Mouse (Mus musculus) forebrain, embryonic 13.5 days (tissue): ENCODE measurements around the gene Srrm3. TPM values are rescaled to one million over a fixed set of nuclear protein-coding genes. Genes with fewer than 3 reads are reported as not detected.

Experiments used
- ATAC-seq: fragments of 200-750 bp; cut with Nextera tagmentation; 2 replicates; pipeline ENCODE4 v1.8.0; 2017
- H3K27ac ChIP-seq: fragments of 300-500 bp; sonication (generic); 2 replicates; pipeline ENCODE4 v1.5.1; 2015; ENCODE audit warnings: inconsistent platforms, mild to moderate bottlenecking, moderate library complexity
- H3K27me3 ChIP-seq: fragments of 300-500 bp; sonication (generic); 2 replicates; pipeline ENCODE4 v1.6.1; 2015; ENCODE audit warnings: mild to moderate bottlenecking, inconsistent platforms
- H3K36me3 ChIP-seq: fragments of 300-500 bp; sonication (generic); 2 replicates; pipeline ENCODE4 v1.6.1; 2015; ENCODE audit warnings: mild to moderate bottlenecking, inconsistent platforms; ENCODE audit not compliant: poor library complexity, severe bottlenecking
- H3K4me1 ChIP-seq: fragments of 300-500 bp; sonication (generic); 2 replicates; pipeline ENCODE4 v1.6.1; 2015; ENCODE audit warnings: inconsistent platforms
- H3K4me2 ChIP-seq: fragments of 300-500 bp; sonication (generic); 2 replicates; pipeline ENCODE4 v1.6.1; 2015; ENCODE audit warnings: inconsistent platforms, mild to moderate bottlenecking, moderate library complexity
- H3K4me3 ChIP-seq: fragments of 300-500 bp; sonication (generic); 2 replicates; pipeline ENCODE4 v1.5.1; 2015; ENCODE audit warnings: mild to moderate bottlenecking, inconsistent platforms
- H3K9ac ChIP-seq: fragments of 300-500 bp; sonication (generic); 2 replicates; pipeline ENCODE4 v1.6.1; 2015; ENCODE audit warnings: mild to moderate bottlenecking, inconsistent platforms
- H3K9me3 ChIP-seq: fragments of 300-500 bp; sonication (generic); replicated peaks from 2 replicates; pipeline ENCODE4 v1.6.1; 2016; ENCODE audit warnings: inconsistent platforms
- WGBS: fragments of 180-500 bp; shearing (Covaris S2); methylation state at CpG from one replicate; pipeline ENCODE4 v1.1.7; 2015; 5-methylcytosine and 5-hydroxymethylcytosine counted together
- polyA plus RNA-seq: library from polyadenylated mRNA; unstranded; fragments of >200 nt; fragmentation: Nextera tagmentation; extraction: Ambion mirVana; gene quantifications from 2 replicates; pipeline ENCODE4 v1.2.1, GENCODE M21; 2015

Srrm3 gene
- polyA plus RNA-seq, 1 experiment from 2014 or later: 52.8 TPM

DNA sequence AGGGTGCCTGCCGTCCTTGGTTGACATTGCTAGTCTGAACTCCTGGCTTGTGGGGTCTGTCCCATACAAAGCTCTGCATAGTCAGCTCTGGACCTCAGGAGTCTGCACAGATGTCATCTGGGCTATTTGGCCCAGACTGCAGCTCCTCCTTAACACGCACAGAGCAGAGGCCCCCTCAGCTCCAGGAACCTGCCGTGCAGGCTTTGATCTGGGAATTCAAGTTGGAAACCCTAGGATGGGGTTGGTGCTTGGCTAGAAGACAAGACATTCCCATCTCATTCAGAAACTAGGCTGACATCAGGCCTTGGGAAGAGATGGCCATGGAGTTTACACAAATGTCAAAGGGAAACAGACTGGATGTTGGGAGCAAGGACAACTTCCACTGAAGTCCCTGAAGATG is 17.8 kb downstream of the Srrm3 start:
- Histone ChIP-seq H3K36me3 (no peaks in the 10 kb centered on the region), H3K9me3 (no peaks in the 10 kb centered on the region), H3K4me3 (no peak overlapping the region), H3K4me2 (no peak overlapping the region), H3K4me1 (peaks cover 29% of the 10 kb centered on the region), H3K9ac (no peak overlapping the region), H3K27me3 (peaks cover 3% of the 10 kb centered on the region; the same call in 1 of the 2 replicates), H3K27ac (no peak overlapping the region; the same call in 1 of the 2 replicates)
- no peak for ATAC-seq
- WGBS: 57% methylated on average over 3 of the region's 3 CpGs

- H3K27me3 ChIP-seq: peaks cover under 1% of the 10 kb centered on the region; the same call in 1 of the 2 replicates
- H3K9ac ChIP-seq: peak overlapping the region; percentile 23; the same call in 1 of the 2 replicates
- H3K9me3 ChIP-seq: no peaks in the 10 kb centered on the region
- peaks cover 21% of the 10 kb centered on the region for H3K4me1 ChIP-seq
- no peaks in the 10 kb centered on the region for H3K36me3 ChIP-seq
- ATAC-seq: no peak
- peak overlapping the region; percentile 22 for H3K27ac ChIP-seq
- H3K4me2 ChIP-seq: no peak overlapping the region
- WGBS: 42% methylated on average over 6 of the region's 6 CpGs
- H3K4me3 ChIP-seq: no peak overlapping the region
Observed at GRCm38 (mm10) chr5:135826225-135826624, 19.5 kb downstream of the Srrm3 start.

GRCm38 (mm10) chr5:135829381-135829780 is 22.7 kb downstream of the Srrm3 start:
- ATAC-seq: no peak
- Histone ChIP-seq H3K27me3 (peaks cover 4% of the 10 kb centered on the region; the same call in 1 of the 2 replicates), H3K36me3 (no peaks in the 10 kb centered on the region), H3K9ac (no peak overlapping the region), H3K4me3 (no peak overlapping the region), H3K4me1 (peaks cover 18% of the 10 kb centered on the region), H3K9me3 (no peaks in the 10 kb centered on the region), H3K4me2 (no peak overlapping the region), H3K27ac (no peak overlapping the region)
- WGBS: 87% methylated on average over 8 of the region's 8 CpGs

DNA sequence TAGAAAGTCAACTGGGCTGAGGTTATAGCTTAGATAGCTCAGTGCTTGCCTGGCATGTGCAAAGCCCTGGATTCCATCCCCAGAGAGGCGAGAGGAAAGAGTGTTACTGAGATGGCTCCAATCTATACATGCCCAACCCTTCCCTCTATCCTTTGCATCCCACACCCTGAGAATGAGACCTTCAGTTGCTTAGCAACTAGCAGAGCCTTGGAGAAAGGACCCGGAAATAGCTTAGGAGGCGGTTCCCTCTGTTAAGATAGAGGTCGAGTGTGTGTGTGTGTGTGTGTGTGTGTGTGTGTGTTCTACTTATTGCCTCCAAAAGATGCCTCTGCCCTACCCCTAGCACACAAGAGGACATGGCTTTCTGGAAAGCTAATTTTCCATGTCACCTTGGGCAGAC is 26.0 kb downstream of the Srrm3 start:
- Histone ChIP-seq H3K36me3 (no peaks in the 10 kb centered on the region), H3K4me3 (no peak overlapping the region), H3K27ac (peak overlapping the region; percentile 32; the same call in 1 of the 2 replicates), H3K9me3 (no peaks in the 10 kb centered on the region), H3K27me3 (peaks cover 16% of the 10 kb centered on the region; the same call in 1 of the 2 replicates), H3K9ac (no peak overlapping the region), H3K4me1 (peaks cover 27% of the 10 kb centered on the region), H3K4me2 (no peak overlapping the region)
- ATAC-seq: no peak
- 32% methylated on average over 4 of the region's 4 CpGs for WGBS

GRCm38 (mm10) chr5:135834769-135835491 is 28.2 kb downstream of the Srrm3 start:
- H3K36me3 ChIP-seq: no peaks in the 10 kb centered on the region
- peak overlapping the region; percentile 50 for H3K4me3 ChIP-seq
- under 1% methylated on average over 47 of the region's 47 CpGs for WGBS
- H3K27ac ChIP-seq: peak overlapping the region; percentile 4
- no peaks in the 10 kb centered on the region for H3K9me3 ChIP-seq
- peak overlapping the region; percentile 89 for H3K4me2 ChIP-seq
- H3K4me1 ChIP-seq: peaks cover 27% of the 10 kb centered on the region
- ATAC-seq: peak; percentile 93
- H3K27me3 ChIP-seq: peaks cover 16% of the 10 kb centered on the region; the same call in 1 of the 2 replicates
- H3K9ac ChIP-seq: peak overlapping the region; percentile 68

DNA sequence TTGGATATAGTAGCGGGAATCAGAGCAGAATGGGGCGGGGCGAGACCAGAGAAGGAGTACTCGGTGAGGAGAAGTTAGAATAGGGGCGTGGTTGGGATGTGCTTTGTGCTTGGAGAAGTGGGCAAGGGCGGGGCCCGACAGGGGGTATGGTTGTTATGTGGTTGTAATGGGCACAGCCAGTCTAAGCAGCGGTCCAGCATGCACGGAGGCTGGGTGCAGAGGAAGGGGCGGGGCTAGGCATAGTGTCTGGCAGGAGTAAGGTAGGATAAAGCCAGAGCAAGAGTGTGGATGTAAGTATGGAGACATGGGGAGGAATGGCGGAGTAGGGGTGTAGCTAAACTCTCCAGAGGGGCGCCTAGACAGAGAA is 28.8 kb downstream of the Srrm3 start:
- peak overlapping the region; percentile 50 for H3K4me3 ChIP-seq
- H3K4me1 ChIP-seq: peaks cover 27% of the 10 kb centered on the region
- H3K27me3 ChIP-seq: peaks cover 21% of the 10 kb centered on the region; the same call in 1 of the 2 replicates
- peak overlapping the region; percentile 68; the same call in 1 of the 2 replicates for H3K9ac ChIP-seq
- WGBS: under 1% methylated on average over 12 of the region's 12 CpGs
- no peaks in the 10 kb centered on the region for H3K36me3 ChIP-seq
- H3K27ac ChIP-seq: no peak overlapping the region
- peak; percentile 77 for ATAC-seq
- peak overlapping the region; percentile 89 for H3K4me2 ChIP-seq
- H3K9me3 ChIP-seq: no peaks in the 10 kb centered on the region

DNA sequence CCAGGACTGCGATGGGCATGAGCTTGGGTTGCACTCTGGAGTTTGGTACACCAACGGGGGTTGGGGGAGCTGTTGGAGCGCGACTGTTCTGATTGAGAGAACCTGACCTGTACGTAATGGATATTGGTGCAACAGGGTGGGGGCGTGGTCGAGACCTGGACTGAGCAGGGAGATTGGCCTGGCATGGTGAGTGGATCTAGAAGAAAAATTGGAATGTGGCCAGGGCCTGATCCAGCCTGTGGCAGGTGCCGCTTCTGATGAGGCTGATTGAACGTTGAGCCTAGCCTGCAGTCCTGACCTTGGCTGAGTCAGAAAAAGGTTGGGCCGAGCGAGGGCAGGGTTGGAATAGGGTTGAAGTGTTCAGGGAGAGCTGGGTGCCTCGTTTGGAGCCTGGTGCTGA is 29.3 kb downstream of the Srrm3 start:
- WGBS: 18% methylated on average over 12 of the region's 12 CpGs
- Histone ChIP-seq H3K27ac (no peak overlapping the region), H3K27me3 (peaks cover 24% of the 10 kb centered on the region; the same call in 1 of the 2 replicates), H3K9ac (0 out of 2 replicates have a peak overlapping the region, but pooled peaks have one; percentile 68), H3K36me3 (no peaks in the 10 kb centered on the region), H3K4me2 (peak overlapping the region; percentile 89), H3K4me1 (peaks cover 27% of the 10 kb centered on the region), H3K9me3 (no peaks in the 10 kb centered on the region), H3K4me3 (no peak overlapping the region; the same call in 1 of the 2 replicates)
- ATAC-seq: no peak

GRCm38 (mm10) chr5:135841651-135842050 is 35.0 kb downstream of the Srrm3 start:
- 76% methylated on average over 6 of the region's 6 CpGs for WGBS
- peaks cover 29% of the 10 kb centered on the region for H3K27me3 ChIP-seq
- H3K4me1 ChIP-seq: peaks cover 4% of the 10 kb centered on the region
- no peak overlapping the region for H3K27ac ChIP-seq
- no peak overlapping the region for H3K9ac ChIP-seq
- no peak overlapping the region for H3K4me2 ChIP-seq
- no peaks in the 10 kb centered on the region for H3K9me3 ChIP-seq
- no peak for ATAC-seq
- no peaks in the 10 kb centered on the region for H3K36me3 ChIP-seq
- H3K4me3 ChIP-seq: no peak overlapping the region

DNA sequence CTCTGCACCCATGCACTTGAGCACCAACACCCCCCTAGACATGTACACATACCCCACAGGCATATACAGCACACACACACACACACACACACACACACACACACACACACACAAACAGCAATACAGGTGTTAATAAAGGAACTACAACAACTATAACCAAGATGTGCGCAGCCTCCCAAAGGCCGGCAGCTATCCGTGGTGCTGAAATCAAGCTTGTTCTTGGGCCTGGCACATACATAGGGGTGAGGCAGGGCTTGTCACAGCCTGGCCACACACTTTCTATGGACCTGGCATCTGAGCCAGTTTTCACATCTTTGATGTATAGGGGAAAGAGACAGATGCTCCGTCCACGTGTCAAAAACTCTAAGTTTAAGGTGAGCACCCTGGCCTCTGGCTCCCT is 36.7 kb downstream of the Srrm3 start:
- Histone ChIP-seq H3K36me3 (no peaks in the 10 kb centered on the region), H3K4me3 (no peak overlapping the region), H3K4me1 (peaks cover 4% of the 10 kb centered on the region), H3K9ac (no peak overlapping the region), H3K27ac (no peak overlapping the region), H3K4me2 (no peak overlapping the region), H3K9me3 (no peaks in the 10 kb centered on the region), H3K27me3 (peaks cover 29% of the 10 kb centered on the region)
- ATAC-seq: no peak
- 29% methylated on average over 5 of the region's 5 CpGs for WGBS

DNA sequence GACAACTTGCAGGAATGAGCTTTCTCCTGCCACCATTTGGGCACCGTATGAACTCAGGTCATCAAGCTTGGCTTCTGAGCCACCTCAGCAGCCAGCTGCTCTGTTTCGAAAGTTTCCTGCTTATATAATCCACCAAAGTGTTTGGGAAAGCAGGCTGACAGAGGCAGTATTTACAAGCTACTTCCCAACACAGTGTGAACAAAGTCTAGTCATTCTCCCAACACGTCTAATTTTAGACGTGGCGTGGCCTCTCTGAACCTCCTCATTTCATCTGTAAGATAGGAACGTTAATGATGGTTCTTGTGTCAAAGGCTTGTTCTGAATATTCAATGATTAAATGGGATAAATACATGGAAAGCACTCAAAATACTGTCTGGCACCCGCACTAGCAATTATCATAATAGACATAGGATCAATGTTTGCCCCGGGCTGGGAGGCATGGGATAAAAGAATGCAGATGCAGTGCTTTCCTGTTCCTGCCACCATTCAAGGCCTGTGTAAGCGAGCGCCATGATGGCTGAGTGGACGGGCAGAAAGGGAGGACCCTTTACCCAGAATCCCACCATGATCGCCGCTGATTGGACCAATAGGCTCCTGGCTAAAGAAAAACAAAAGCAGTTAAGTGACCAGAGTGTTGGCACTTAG is 39.1 kb downstream of the Srrm3 start:
- Histone ChIP-seq H3K27ac (no peak overlapping the region), H3K4me1 (peaks cover 15% of the 10 kb centered on the region), H3K36me3 (no peaks in the 10 kb centered on the region), H3K9me3 (no peaks in the 10 kb centered on the region), H3K4me2 (no peak overlapping the region), H3K9ac (no peak overlapping the region), H3K4me3 (no peak overlapping the region), H3K27me3 (peaks cover 40% of the 10 kb centered on the region)
- ATAC-seq: no peak
- WGBS: 67% methylated on average over 13 of the region's 13 CpGs

DNA sequence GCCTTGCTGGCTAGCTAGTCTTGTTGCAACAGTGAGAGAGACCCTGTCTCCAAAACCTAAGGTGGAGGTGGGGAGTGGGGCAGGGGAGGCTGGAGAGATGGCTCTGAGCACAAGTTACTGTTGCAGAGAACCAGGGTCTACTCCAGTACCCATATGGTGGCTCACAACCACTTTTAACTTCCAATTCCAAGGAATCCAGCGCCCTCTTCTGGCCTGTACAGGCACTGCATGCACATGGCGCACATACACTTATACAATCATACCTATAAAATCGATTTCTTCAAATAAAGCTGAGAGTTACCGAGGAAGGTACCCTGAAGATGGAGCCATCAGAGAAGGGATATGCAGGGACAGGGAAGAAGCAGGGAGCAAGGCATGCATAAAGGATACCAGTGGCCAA is 40.8 kb downstream of the Srrm3 start:
- 71% methylated on average over 4 of the region's 4 CpGs for WGBS
- Histone ChIP-seq H3K9ac (no peak overlapping the region), H3K27me3 (peaks cover 49% of the 10 kb centered on the region)

GRCm38 (mm10) chr5:135847881-135848280 is 41.2 kb downstream of the Srrm3 start:
- H3K4me1 ChIP-seq: peaks cover 31% of the 10 kb centered on the region
- no peak overlapping the region for H3K9ac ChIP-seq
- no peaks in the 10 kb centered on the region for H3K9me3 ChIP-seq
- WGBS: 92% methylated on average over 3 of the region's 3 CpGs
- no peak overlapping the region for H3K4me2 ChIP-seq
- peaks cover 49% of the 10 kb centered on the region for H3K27me3 ChIP-seq
- no peak for ATAC-seq
- no peak overlapping the region for H3K4me3 ChIP-seq
- no peak overlapping the region for H3K27ac ChIP-seq
- H3K36me3 ChIP-seq: no peaks in the 10 kb centered on the region

More for the DNA sequence above, 40.8 kb downstream of the Srrm3 start:
- Histone ChIP-seq H3K36me3 (no peaks in the 10 kb centered on the region), H3K4me2 (no peak overlapping the region), H3K27ac (no peak overlapping the region), H3K4me3 (no peak overlapping the region), H3K9me3 (no peaks in the 10 kb centered on the region), H3K4me1 (peaks cover 31% of the 10 kb centered on the region)
- no peak for ATAC-seq
